Mouse (Mus musculus): ENCODE measurements around the gene Nfix. TPM values are rescaled to one million over a fixed set of nuclear protein-coding genes. Genes with fewer than 3 reads are reported as not detected.

The Nfix gene
- polyA plus RNA-seq, 1 experiment from 2014 or later: 36.6 TPM

DNA sequence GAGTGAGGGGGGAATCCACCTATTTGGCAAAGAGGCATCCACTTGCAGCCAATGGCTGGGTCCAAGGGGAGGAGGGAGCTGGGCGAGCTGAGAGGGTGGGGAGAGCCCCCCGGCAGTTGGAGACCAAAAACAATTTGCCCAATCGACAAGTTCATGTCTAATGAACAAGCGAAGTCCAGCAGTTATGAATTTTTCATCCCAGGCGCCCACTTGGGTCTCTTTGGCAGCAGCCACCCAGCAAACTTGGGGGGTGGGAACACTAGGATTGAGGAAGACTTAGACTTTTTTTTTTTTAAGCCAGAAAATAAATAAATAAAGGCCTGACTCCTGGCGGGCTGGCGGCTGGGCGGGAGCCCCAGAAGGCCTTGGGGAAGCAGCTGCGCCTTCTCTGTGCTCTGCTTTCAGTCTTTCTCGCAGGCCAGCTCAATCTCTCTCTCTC is 25.7 kb downstream of the Nfix start:
- Histone ChIP-seq H3K9me3 (ENCODE audit: control insufficient read depth, low read length) (no peaks in the 10 kb centered on the region), H3K4me1 (replicated peaks; ENCODE audit: control insufficient read depth, insufficient read depth) (peaks cover 23% of the 10 kb centered on the region), H3K27ac (replicated peaks) (peak overlapping the region; percentile 92), H3K9ac (ENCODE audit: low read length) (no peak overlapping the region), H3K4me2 (replicated peaks; ENCODE audit: low read depth) (peak overlapping the region; percentile 55), H3K27me3 (ENCODE audit: control insufficient read depth, insufficient read depth, low read length) (no peaks in the 10 kb centered on the region), H3K36me3 (ENCODE audit: control insufficient read depth, insufficient read depth, low read length) (no peaks in the 10 kb centered on the region), H3K4me3 (ENCODE audit: low read depth, low read length) (peak overlapping the region; percentile 32)
- WGBS: 11% methylated on average over 10 of the region's 10 CpGs
- TF ChIP-seq CTCF (IDR thresholded peaks at IDR 0.05; ENCODE audit: low read depth) (no peak), EP300 (optimal IDR thresholded peaks at IDR 0.05) (no peak)
- peak; percentile 52 for DNase-seq (ENCODE audit: low spot score)
- peak; percentile 53; the same call in 1 of the 2 replicates for ATAC-seq (ENCODE audit: low FRiP score, low TSS enrichment)

DNA sequence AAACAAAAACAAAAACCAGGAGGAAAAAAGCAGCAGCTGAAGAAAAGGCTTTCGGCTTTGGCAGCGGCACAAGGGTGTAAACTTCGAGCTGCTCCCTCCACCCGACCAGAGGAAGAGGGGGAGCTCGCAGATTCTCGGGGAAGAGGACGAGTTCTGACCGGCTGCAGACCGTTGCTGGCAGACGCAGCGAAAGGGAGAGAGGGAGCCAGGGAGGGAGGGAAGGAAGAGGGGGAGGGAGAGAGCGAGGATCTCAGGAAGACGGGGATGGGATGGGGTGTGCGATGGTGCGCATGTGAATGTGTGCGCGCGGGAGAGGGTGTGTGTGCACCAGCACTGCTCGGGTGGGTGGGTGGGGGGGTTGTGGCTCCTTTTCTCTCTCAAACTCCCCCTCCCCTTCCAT is 26.3 kb downstream of the Nfix start:
- H3K4me2 ChIP-seq (replicated peaks; ENCODE audit: low read depth): peak overlapping the region; percentile 55
- WGBS: 3% methylated on average over 19 of the region's 19 CpGs
- no peaks in the 10 kb centered on the region for H3K36me3 ChIP-seq (ENCODE audit: control insufficient read depth, insufficient read depth, low read length)
- no peaks in the 10 kb centered on the region for H3K9me3 ChIP-seq (ENCODE audit: control insufficient read depth, low read length)
- H3K27me3 ChIP-seq (ENCODE audit: control insufficient read depth, insufficient read depth, low read length): no peaks in the 10 kb centered on the region
- DNase-seq (ENCODE audit: low spot score) (peak; percentile 81), ATAC-seq (ENCODE audit: low FRiP score, low TSS enrichment) (peak; percentile 84)
- H3K4me1 ChIP-seq (replicated peaks; ENCODE audit: control insufficient read depth, insufficient read depth): peaks cover 20% of the 10 kb centered on the region
- peak overlapping the region; percentile 32 for H3K4me3 ChIP-seq (ENCODE audit: low read depth, low read length)
- peak overlapping the region; percentile 92 for H3K27ac ChIP-seq (replicated peaks)
- H3K9ac ChIP-seq (ENCODE audit: low read length): peak overlapping the region; percentile 52; the same call in 1 of the 2 replicates
- no peak for TF ChIP-seq EP300 (optimal IDR thresholded peaks at IDR 0.05)
- TF ChIP-seq CTCF (IDR thresholded peaks at IDR 0.05; ENCODE audit: low read depth): no peak

DNA sequence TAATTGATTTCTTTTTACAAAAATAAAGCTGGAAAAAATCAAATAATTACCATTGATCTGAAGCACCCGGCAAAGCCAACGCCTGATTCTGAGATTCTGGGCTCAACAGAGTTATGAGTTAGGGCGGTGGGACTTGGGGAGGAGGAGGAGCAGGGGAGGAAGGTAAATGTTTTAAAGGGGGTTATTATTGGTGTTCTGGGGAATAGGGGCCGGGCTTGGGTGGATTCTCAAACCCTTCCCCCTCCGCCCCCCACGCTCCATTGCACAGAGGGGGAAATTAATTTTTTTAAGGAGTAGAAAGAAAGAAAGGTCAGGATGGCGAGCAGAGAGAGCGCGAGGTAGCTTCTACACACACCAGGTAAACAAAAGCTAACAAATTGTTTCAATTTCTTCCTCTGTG is 26.8 kb downstream of the Nfix start:
- peak overlapping the region; percentile 92 for H3K27ac ChIP-seq (replicated peaks)

DNA sequence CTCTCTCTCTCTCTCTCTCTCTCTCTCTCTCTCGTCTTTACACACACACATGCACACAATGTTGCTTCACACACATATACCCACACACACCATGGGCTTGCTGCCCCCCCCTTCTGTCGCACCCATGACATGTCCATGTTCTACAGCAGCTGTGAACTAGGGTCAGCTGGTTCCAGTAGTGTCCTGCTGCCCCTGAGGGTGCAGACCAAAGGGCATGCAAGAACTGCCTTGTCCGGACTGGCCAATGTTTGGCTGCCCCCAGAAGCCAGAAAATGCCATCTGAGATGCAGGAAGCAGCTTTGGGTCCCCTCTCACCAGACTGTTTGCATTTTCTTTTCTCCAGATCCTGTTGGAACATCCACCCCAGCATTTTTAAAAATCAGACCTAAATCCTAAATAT is 27.5 kb downstream of the Nfix start:
- Histone ChIP-seq H3K4me3 (ENCODE audit: low read depth, low read length) (no peak overlapping the region), H3K4me2 (replicated peaks; ENCODE audit: low read depth) (peak overlapping the region; percentile 55), H3K27me3 (ENCODE audit: control insufficient read depth, insufficient read depth, low read length) (no peaks in the 10 kb centered on the region), H3K4me1 (replicated peaks; ENCODE audit: control insufficient read depth, insufficient read depth) (peaks cover 20% of the 10 kb centered on the region), H3K9me3 (ENCODE audit: control insufficient read depth, low read length) (no peaks in the 10 kb centered on the region), H3K36me3 (ENCODE audit: control insufficient read depth, insufficient read depth, low read length) (peaks cover 10% of the 10 kb centered on the region; the same call in 1 of the 2 replicates), H3K9ac (ENCODE audit: low read length) (no peak overlapping the region), H3K27ac (replicated peaks) (no peak overlapping the region)
- 35% methylated on average over 3 of the region's 3 CpGs for WGBS
- TF ChIP-seq CTCF (IDR thresholded peaks at IDR 0.05; ENCODE audit: low read depth): no peak
- TF ChIP-seq EP300 (optimal IDR thresholded peaks at IDR 0.05): no peak
- ATAC-seq (ENCODE audit: low FRiP score, low TSS enrichment) (no peak), DNase-seq (ENCODE audit: low spot score) (no peak)

More for the DNA sequence above, 26.8 kb downstream of the Nfix start:
- no peaks in the 10 kb centered on the region for H3K27me3 ChIP-seq (ENCODE audit: control insufficient read depth, insufficient read depth, low read length)
- TF ChIP-seq EP300 (optimal IDR thresholded peaks at IDR 0.05): no peak
- no peak for TF ChIP-seq CTCF (IDR thresholded peaks at IDR 0.05; ENCODE audit: low read depth)
- DNase-seq (ENCODE audit: low spot score) (no peak), ATAC-seq (ENCODE audit: low FRiP score, low TSS enrichment) (no peak)
- peak overlapping the region; percentile 52 for H3K9ac ChIP-seq (ENCODE audit: low read length)
- peak overlapping the region; percentile 32 for H3K4me3 ChIP-seq (ENCODE audit: low read depth, low read length)
- 11% methylated on average over 9 of the region's 9 CpGs for WGBS
- H3K36me3 ChIP-seq (ENCODE audit: control insufficient read depth, insufficient read depth, low read length): peaks cover 3% of the 10 kb centered on the region; the same call in 1 of the 2 replicates
- H3K4me2 ChIP-seq (replicated peaks; ENCODE audit: low read depth): peak overlapping the region; percentile 55
- H3K4me1 ChIP-seq (replicated peaks; ENCODE audit: control insufficient read depth, insufficient read depth): peaks cover 20% of the 10 kb centered on the region
- no peaks in the 10 kb centered on the region for H3K9me3 ChIP-seq (ENCODE audit: control insufficient read depth, low read length)

DNA sequence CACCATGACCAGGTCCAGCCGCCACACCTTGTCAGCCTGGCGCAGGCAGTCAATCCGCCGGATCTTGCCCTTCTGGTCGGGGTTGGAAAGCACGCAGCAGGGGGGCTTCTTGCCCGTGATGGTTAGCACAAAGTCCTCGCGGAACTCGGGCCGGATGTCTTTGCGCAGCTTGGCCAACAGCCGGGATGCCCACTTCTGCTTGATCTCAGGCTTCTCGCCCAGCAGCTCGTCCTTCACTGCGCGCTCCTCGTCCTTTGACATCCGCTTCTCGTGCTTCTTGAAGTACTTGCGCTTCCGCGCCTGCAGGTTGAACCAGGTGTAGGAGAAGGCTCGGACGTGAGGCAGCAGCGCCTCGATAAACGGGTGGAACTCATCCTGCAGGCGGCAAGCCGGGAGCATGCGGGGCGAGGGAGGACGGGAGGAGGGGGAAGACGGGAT is 28.2 kb downstream of the Nfix start:
- Histone ChIP-seq H3K36me3 (ENCODE audit: control insufficient read depth, insufficient read depth, low read length) (peaks cover 11% of the 10 kb centered on the region; the same call in 1 of the 2 replicates), H3K9me3 (ENCODE audit: control insufficient read depth, low read length) (no peaks in the 10 kb centered on the region), H3K4me1 (replicated peaks; ENCODE audit: control insufficient read depth, insufficient read depth) (peaks cover 20% of the 10 kb centered on the region), H3K4me3 (ENCODE audit: low read depth, low read length) (peak overlapping the region; percentile 20; the same call in 1 of the 2 replicates), H3K4me2 (replicated peaks; ENCODE audit: low read depth) (peak overlapping the region; percentile 55), H3K27ac (replicated peaks) (peak overlapping the region; percentile 88; the same call in 1 of the 2 replicates), H3K9ac (ENCODE audit: low read length) (no peak overlapping the region), H3K27me3 (ENCODE audit: control insufficient read depth, insufficient read depth, low read length) (no peaks in the 10 kb centered on the region)
- ATAC-seq (ENCODE audit: low FRiP score, low TSS enrichment) (no peak), DNase-seq (ENCODE audit: low spot score) (peak; percentile 52)
- 23% methylated on average over 33 of the region's 34 CpGs for WGBS
- no peak for TF ChIP-seq EP300 (optimal IDR thresholded peaks at IDR 0.05)
- TF ChIP-seq CTCF (IDR thresholded peaks at IDR 0.05; ENCODE audit: low read depth): 0 out of 2 replicates have a peak, but pooled peaks have one; percentile 5

DNA sequence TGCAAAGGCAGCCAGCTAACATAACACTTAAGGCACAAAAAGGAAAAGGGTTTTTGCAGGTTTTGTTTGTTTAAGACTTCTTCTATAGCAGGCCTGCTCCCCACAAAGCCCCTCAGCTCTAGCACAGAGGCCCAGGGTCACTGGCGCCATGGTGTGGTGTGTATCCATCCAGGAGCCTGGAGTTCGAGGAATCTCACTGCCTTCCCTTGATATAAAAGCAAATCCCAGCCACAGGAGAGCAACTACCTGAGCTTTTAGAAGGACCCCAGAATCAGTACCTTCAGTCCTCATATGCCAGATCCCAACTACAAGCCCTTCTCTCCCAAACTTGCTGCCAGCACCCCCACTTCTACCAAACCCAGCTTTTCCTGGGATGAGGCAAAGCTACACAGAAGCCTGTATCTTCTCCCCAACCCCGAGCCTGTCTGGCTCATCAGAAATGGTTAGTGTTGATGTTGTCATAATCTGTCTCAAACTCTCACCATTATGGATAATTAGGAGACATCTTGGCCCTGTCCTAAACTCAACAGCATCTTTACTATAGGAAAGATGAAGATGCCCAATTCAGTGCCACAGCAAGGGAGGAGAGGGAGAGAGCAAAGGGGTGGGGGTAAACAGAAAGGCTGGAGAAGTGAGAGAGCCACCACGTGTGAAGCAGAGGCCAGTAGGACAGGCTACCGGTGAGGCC is 29.0 kb downstream of the Nfix start:
- ATAC-seq (ENCODE audit: low FRiP score, low TSS enrichment) (no peak), DNase-seq (ENCODE audit: low spot score) (no peak)
- no peaks in the 10 kb centered on the region for H3K9me3 ChIP-seq (ENCODE audit: control insufficient read depth, low read length)
- H3K9ac ChIP-seq (ENCODE audit: low read length): no peak overlapping the region
- peaks cover 19% of the 10 kb centered on the region for H3K4me1 ChIP-seq (replicated peaks; ENCODE audit: control insufficient read depth, insufficient read depth)
- 36% methylated on average over 5 of the region's 5 CpGs for whole genome bisulfite sequencing
- H3K4me3 ChIP-seq (ENCODE audit: low read depth, low read length): no peak overlapping the region
- H3K36me3 ChIP-seq (ENCODE audit: control insufficient read depth, insufficient read depth, low read length): peaks cover 11% of the 10 kb centered on the region; the same call in 1 of the 2 replicates
- TF ChIP-seq CTCF (IDR thresholded peaks at IDR 0.05; ENCODE audit: low read depth) (no peak), EP300 (optimal IDR thresholded peaks at IDR 0.05) (peak; percentile 29)
- peak overlapping the region; percentile 55 for H3K4me2 ChIP-seq (replicated peaks; ENCODE audit: low read depth)
- no peaks in the 10 kb centered on the region for H3K27me3 ChIP-seq (ENCODE audit: control insufficient read depth, insufficient read depth, low read length)
- H3K27ac ChIP-seq (replicated peaks): peak overlapping the region; percentile 88

Measured in stomach, postnatal 0 days (tissue).